Mouse (Mus musculus) adrenal gland, postnatal 36 days (tissue): ENCODE measurements around the gene Olfr1457. TPM values are rescaled to one million over a fixed set of nuclear protein-coding genes. Genes with fewer than 3 reads are reported as not detected.

Experiments
- DNase-seq, 2 experiments: peaks; one replicate each; pipeline ENCODE4 v3.0.0; 2021; ENCODE audit warnings: mixed read lengths in 1 of 2
- long read RNA-seq, 2 experiments: library from polyadenylated mRNA; stranded (forward); transcript quantifications; one replicate each; pipeline ENCODE4 v2.0.0; 2021; ENCODE audit warnings: borderline sequencing depth in 2 of 2
- total RNA-seq, 2 experiments: library from RNA; stranded (reverse); gene quantifications; 2 replicates each; pipeline ENCODE4 v1.2.3; 2021

Gene Olfr1457
- total RNA-seq, result not detected
- long read RNA-seq, experiment 1, result 0 reads
- long read RNA-seq, experiment 2, result 0 reads

DNA sequence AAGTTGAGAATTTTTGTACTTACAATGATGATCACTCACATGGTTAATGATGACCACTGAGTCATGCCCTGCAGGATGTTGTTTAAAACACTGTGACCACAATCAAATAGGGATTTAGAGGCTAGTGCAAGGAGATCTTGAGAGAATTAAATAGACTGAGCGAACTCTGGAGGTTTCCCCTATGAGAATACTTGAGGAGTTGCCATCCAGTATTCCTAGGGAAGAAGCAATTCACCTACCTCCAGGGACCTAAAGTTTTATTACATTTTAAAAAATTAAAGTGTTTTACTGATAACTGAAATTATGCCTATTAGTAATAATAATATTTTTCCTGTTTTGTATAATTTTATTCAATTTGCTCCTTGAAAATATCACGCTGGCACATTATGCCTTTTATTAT is at the start of gene Olfr1457:
Olfr1457 (minus strand) TSS at position 101 of the 400 bp plus-strand sequence.
- DNase-seq, result no peak

DNA sequence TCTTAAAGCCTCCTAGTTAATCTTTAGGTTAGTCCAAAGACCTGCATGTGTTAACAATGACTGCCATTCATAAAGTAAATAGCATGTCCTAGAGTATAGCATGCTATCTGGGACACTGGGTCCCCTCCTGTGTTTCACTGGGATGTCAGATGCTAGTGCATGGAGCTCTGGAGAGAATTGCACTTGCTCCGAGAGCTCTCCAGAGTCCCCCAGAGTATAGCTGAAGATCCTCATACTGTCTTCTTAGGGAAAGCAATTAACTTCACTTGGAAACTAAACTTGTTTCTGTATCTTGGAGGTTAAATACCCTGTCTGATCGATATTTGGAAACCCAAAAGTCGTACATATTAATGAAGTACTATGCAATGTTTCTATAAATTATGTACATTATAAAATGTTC is 9.0 kb upstream of the Olfr1457 start, which contains the start of gene Olfr1458:
Olfr1458 (minus strand) TSS at position 101 of the 400 bp plus-strand sequence.
- DNase-seq, result no peak

DNA sequence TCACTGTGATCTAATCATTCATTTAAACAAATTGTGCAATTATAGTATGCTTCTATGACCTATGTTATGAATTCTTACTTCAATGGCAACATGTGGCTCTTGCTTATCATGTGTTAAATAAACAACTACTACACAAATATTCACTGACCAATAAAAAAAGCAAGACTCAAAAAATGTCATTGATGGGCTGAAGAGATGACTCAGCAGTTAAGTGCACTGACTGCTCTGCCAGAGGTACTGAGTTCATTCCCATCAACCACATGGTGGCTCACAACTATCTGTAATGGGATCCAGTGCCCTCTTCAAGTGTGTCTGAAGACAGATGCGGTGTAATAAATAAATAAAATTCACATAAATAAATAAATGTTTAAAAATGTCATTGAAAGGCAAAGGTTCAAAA is 3.8 kb downstream of the Olfr1457 start:
- DNase-seq, result no peak

GRCm38 (mm10) chr19:13060310-13060709 is 37.4 kb downstream of the Olfr1457 start, which contains the start of gene Olfr1454:
TSS of gene Olfr1454 (plus strand) at chr19:13060610.
- no peak for DNase-seq

Other genes with a start within 250 kb of the Olfr1457 start
- not detected for gene Olfr1444, start 240.6 kb downstream of the Olfr1457 start, total RNA-seq
- gene Olfr1445, start 214.0 kb downstream of the Olfr1457 start, total RNA-seq, result not detected
- gene Olfr1446, start 204.4 kb downstream of the Olfr1457 start, total RNA-seq, result not detected
- not detected for gene Olfr1447, start 194.1 kb downstream of the Olfr1457 start, total RNA-seq
- not detected for gene Olfr1448, start 173.5 kb downstream of the Olfr1457 start, total RNA-seq
- not detected for gene Olfr1449, start 167.1 kb downstream of the Olfr1457 start, total RNA-seq
- not detected for gene Olfr1450, start 147.6 kb downstream of the Olfr1457 start, total RNA-seq
- not detected for gene Olfr1451, start 102.9 kb downstream of the Olfr1457 start, total RNA-seq
- gene Olfr1453, start 69.6 kb downstream of the Olfr1457 start, total RNA-seq, result not detected
- gene Olfr1454, start 37.3 kb downstream of the Olfr1457 start, total RNA-seq, result not detected
- not detected for gene Olfr1458, start 8.9 kb upstream of the Olfr1457 start, total RNA-seq
- gene Olfr1459, start 51.7 kb upstream of the Olfr1457 start, total RNA-seq, result under 1 TPM; 0.07 TPM
- gene Olfr1461, start 65.1 kb upstream of the Olfr1457 start, total RNA-seq, result not detected
- gene Olfr1462, start 87.8 kb upstream of the Olfr1457 start, total RNA-seq, result not detected
- gene Olfr1463, start 133.4 kb upstream of the Olfr1457 start, total RNA-seq, result not detected
- gene Olfr1465, start 217.7 kb upstream of the Olfr1457 start, total RNA-seq, result not detected
- not detected for gene Olfr1466, start 241.0 kb upstream of the Olfr1457 start, total RNA-seq